Mouse (Mus musculus): ENCODE results near the gene Dgkd. TPM values are rescaled to one million over a fixed set of nuclear protein-coding genes. Genes with fewer than 3 reads are reported as not detected.

The Dgkd gene
- polyA plus RNA-seq, 1 experiment from 2014 or later = 42.7 TPM

DNA sequence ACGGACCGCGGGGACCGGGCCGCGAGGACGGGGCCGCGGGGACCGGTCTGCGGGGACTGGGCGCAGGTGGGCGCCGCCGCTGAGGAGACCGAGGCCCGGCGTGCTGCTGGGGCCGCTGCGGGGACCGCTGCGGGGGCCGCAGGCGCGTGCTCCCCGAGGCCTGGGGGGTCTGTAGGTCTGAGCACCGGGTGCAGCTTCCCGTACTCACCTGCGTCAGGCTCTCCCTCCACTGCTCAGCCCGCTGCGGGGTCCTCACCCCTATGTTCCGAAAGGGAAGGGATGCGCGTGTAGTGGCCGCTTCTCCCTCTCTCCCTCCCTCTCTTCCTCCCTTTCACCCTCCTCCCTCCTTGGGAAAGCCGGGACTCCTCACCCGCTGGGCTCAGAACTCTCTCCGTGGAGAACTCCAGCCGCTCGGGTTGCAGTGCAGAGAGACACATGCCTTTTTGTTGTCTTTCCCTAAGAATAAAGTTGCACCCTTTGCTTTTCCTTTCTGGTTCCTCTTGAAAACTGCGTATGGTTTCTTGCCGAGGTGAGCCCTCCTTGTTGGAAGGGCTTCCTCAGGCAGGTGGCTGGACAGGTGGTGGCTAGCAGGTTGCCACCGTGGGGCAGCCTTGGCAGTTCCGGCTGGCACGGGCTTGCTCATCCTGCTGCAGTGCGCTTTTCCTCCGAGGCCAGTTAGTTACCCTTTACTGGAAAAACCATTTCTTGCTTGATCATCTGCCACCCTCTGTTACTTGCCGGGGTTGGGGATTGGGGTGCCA, 694 bp downstream of the Dgkd start:
- Histone ChIP-seq H3K4me2 (peak overlapping the region; percentile 76), H3K27me3 (no peaks in the 10 kb centered on the region), H3K36me3 (no peaks in the 10 kb centered on the region), H3K4me3 (peak overlapping the region; percentile 96), H3K27ac (peak overlapping the region; percentile 82), H3K4me1 (replicated peaks) (peaks cover 30% of the 10 kb centered on the region), H3K9ac (peak overlapping the region; percentile 94), H3K9me3 (no peaks in the 10 kb centered on the region)
- peak; percentile 70 for ATAC-seq (ENCODE audit: low FRiP score)
- WGBS = under 1% methylated on average over 43 of the region's 48 CpGs

- no peaks in the 10 kb centered on the region for H3K9me3 ChIP-seq
- no peaks in the 10 kb centered on the region for H3K27me3 ChIP-seq
- ATAC-seq (ENCODE audit: low FRiP score) = no peak
- peak overlapping the region; percentile 76 for H3K4me2 ChIP-seq
- H3K4me1 ChIP-seq (replicated peaks) = peaks cover 24% of the 10 kb centered on the region
- H3K27ac ChIP-seq = 0 out of 2 replicates have a peak overlapping the region, but pooled peaks have one; percentile 82
- peak overlapping the region; percentile 94 for H3K9ac ChIP-seq
- no peaks in the 10 kb centered on the region for H3K36me3 ChIP-seq
- H3K4me3 ChIP-seq = peak overlapping the region; percentile 96
- WGBS = 27% methylated on average over 6 of the region's 6 CpGs
These were observed 1.3 kb downstream of the Dgkd start for GRCm38 (mm10) chr1:87854411-87854810.

- H3K9ac ChIP-seq = peak overlapping the region; percentile 94
- H3K27me3 ChIP-seq = no peaks in the 10 kb centered on the region
- peak overlapping the region; percentile 76 for H3K4me2 ChIP-seq
- no peak overlapping the region for H3K27ac ChIP-seq
- 17% methylated on average over 2 of the region's 2 CpGs for WGBS
- peak overlapping the region; percentile 96 for H3K4me3 ChIP-seq
- ATAC-seq (ENCODE audit: low FRiP score) = no peak
- H3K36me3 ChIP-seq = no peaks in the 10 kb centered on the region
- H3K4me1 ChIP-seq (replicated peaks) = peaks cover 24% of the 10 kb centered on the region
- no peaks in the 10 kb centered on the region for H3K9me3 ChIP-seq
These were observed 1.8 kb downstream of the Dgkd start for GRCm38 (mm10) chr1:87854851-87855251.

GRCm38 (mm10) chr1:87855522-87855921, 2.4 kb downstream of the Dgkd start:
- H3K36me3 ChIP-seq = no peaks in the 10 kb centered on the region
- no peak overlapping the region for H3K4me3 ChIP-seq
- H3K4me1 ChIP-seq (replicated peaks) = peaks cover 24% of the 10 kb centered on the region
- H3K4me2 ChIP-seq = no peak overlapping the region; the same call in 1 of the 2 replicates
- no peaks in the 10 kb centered on the region for H3K9me3 ChIP-seq
- 85% methylated on average over 1 of the region's 1 CpGs for WGBS
- ATAC-seq (ENCODE audit: low FRiP score) = no peak
- no peak overlapping the region for H3K9ac ChIP-seq
- H3K27ac ChIP-seq = no peak overlapping the region
- H3K27me3 ChIP-seq = no peaks in the 10 kb centered on the region

GRCm38 (mm10) chr1:87856823-87857222, 3.7 kb downstream of the Dgkd start:
- WGBS = 82% methylated on average over 3 of the region's 3 CpGs
- no peaks in the 10 kb centered on the region for H3K36me3 ChIP-seq
- no peak for ATAC-seq (ENCODE audit: low FRiP score)

GRCm38 (mm10) chr1:87858031-87858430, 4.9 kb downstream of the Dgkd start:
- WGBS = 100% methylated on average over 1 of the region's 1 CpGs
- H3K4me2 ChIP-seq = no peak overlapping the region
- no peak overlapping the region for H3K27ac ChIP-seq
- no peaks in the 10 kb centered on the region for H3K9me3 ChIP-seq
- no peak overlapping the region for H3K9ac ChIP-seq
- no peak overlapping the region for H3K4me3 ChIP-seq
- H3K4me1 ChIP-seq (replicated peaks) = peaks cover 18% of the 10 kb centered on the region
- ATAC-seq (ENCODE audit: low FRiP score) = no peak
- H3K36me3 ChIP-seq = no peaks in the 10 kb centered on the region
- H3K27me3 ChIP-seq = no peaks in the 10 kb centered on the region

More at GRCm38 (mm10) chr1:87856823-87857222, 3.7 kb downstream of the Dgkd start:
- peaks cover 24% of the 10 kb centered on the region for H3K4me1 ChIP-seq (replicated peaks)
- no peaks in the 10 kb centered on the region for H3K27me3 ChIP-seq
- no peaks in the 10 kb centered on the region for H3K9me3 ChIP-seq
- H3K27ac ChIP-seq = no peak overlapping the region
- H3K9ac ChIP-seq = no peak overlapping the region
- no peak overlapping the region for H3K4me2 ChIP-seq
- no peak overlapping the region for H3K4me3 ChIP-seq

DNA sequence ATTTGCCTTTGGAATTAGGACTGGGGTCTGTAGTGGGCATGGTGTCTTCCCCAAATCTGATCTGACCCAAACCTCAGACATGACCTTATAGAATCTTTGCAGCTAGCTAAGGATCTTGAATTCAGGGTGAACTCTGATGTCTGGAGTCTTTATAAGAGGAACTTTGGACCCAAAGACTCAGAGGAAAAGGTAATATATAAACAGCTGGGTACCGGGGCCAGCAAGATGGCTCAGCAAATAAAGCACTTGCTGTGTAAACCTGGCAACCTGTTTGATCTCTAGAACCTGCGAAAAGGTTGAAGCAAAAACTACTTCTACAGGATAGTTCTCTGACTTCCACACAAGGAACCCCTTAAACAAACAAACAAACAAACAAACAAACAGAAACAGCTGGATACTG, 5.4 kb downstream of the Dgkd start:
- ATAC-seq (ENCODE audit: low FRiP score) = no peak
- no peak overlapping the region for H3K9ac ChIP-seq
- 98% methylated on average over 2 of the region's 2 CpGs for WGBS

DNA sequence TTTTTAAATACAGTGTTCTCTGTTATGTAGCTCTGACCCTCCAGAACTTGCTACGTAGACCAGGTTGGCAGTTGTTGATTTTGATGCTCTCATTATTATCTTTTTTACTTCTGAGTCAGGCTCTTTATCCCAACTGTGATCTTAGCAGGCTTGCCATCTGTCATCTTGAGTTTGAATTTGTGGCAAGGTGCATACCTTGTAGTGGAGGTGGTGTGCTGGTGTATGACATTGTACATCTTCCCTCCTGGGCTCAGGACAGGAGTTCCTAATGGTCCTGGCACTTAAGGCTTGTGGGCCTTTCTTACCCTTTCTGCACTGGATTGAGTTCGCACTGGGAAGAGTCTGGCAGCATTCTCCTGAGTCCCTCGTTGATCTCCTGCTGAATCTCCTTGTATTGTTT, 10.5 kb downstream of the Dgkd start:
- no peak overlapping the region for H3K4me2 ChIP-seq
- WGBS = 81% methylated on average over 3 of the region's 3 CpGs
- H3K9me3 ChIP-seq = no peaks in the 10 kb centered on the region
- no peak overlapping the region for H3K9ac ChIP-seq
- H3K4me1 ChIP-seq (replicated peaks) = 0 out of 2 replicates have a peak, but pooled peaks cover 4% of the 10 kb centered on the region
- no peak overlapping the region for H3K27ac ChIP-seq
- no peak for ATAC-seq (ENCODE audit: low FRiP score)
- no peaks in the 10 kb centered on the region for H3K36me3 ChIP-seq
- no peaks in the 10 kb centered on the region for H3K27me3 ChIP-seq
- no peak overlapping the region for H3K4me3 ChIP-seq

More for the DNA sequence above, 5.4 kb downstream of the Dgkd start:
- no peak overlapping the region for H3K4me2 ChIP-seq
- no peak overlapping the region for H3K4me3 ChIP-seq
- H3K27me3 ChIP-seq = no peaks in the 10 kb centered on the region
- H3K4me1 ChIP-seq (replicated peaks) = peaks cover 21% of the 10 kb centered on the region
- no peaks in the 10 kb centered on the region for H3K9me3 ChIP-seq
- H3K27ac ChIP-seq = no peak overlapping the region
- no peaks in the 10 kb centered on the region for H3K36me3 ChIP-seq

- no peaks in the 10 kb centered on the region for H3K36me3 ChIP-seq
- H3K9me3 ChIP-seq = no peaks in the 10 kb centered on the region
- H3K4me3 ChIP-seq = no peak overlapping the region
- H3K4me1 ChIP-seq (replicated peaks) = 0 out of 2 replicates have a peak, but pooled peaks cover 4% of the 10 kb centered on the region
- H3K4me2 ChIP-seq = no peak overlapping the region
- no peak overlapping the region for H3K27ac ChIP-seq
- no peak for ATAC-seq (ENCODE audit: low FRiP score)
- H3K27me3 ChIP-seq = no peaks in the 10 kb centered on the region
- no peak overlapping the region for H3K9ac ChIP-seq
These were observed 11.8 kb downstream of the Dgkd start for GRCm38 (mm10) chr1:87864889-87865288.

DNA sequence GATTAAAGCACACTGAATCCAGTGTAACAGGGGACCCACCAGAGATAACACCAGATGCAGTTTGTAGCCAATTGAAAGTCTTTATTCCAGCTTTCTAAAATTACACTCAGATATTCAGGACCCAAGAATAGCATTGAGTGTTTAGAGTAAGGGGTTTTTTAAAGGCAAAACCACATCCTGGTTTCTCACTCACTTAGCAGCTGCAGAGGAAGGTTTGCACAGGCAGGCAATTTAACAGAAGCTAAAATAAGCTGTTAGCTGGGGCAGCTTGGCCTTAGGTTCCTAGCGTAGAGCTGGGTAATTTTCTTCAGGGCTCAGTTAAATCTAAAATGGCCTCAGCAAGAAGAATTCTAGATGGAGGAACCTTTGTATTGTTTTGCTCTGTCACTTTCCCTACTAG, 13.6 kb downstream of the Dgkd start:
- no peak overlapping the region for H3K9ac ChIP-seq
- WGBS = 94% methylated on average over 1 of the region's 1 CpGs
- ATAC-seq (ENCODE audit: low FRiP score) = no peak

DNA sequence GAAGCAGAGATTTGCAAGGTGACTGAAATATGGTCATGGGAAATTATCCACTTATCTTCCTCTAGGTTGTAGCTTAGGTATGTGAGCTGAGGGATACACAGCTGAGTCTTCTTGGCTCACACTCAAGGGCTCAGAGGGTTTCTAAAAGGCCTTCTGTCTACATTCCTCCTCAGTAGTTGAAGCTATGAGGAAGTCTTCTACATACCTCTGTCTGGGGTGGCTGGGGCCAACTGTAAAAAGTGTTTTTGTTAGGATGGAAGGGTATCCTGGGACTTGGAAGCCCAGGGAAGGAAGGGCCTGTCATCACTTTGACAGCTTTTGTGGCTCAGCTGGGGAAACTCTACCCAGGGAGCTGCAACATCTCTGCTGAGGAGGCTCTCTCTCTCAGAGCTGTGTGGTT, 18.5 kb downstream of the Dgkd start:
- no peak overlapping the region for H3K4me2 ChIP-seq
- no peak overlapping the region for H3K4me3 ChIP-seq
- no peaks in the 10 kb centered on the region for H3K27me3 ChIP-seq
- no peak overlapping the region for H3K9ac ChIP-seq
- H3K9me3 ChIP-seq = no peaks in the 10 kb centered on the region
- no peak overlapping the region for H3K27ac ChIP-seq
- ATAC-seq (ENCODE audit: low FRiP score) = no peak
- no peaks in the 10 kb centered on the region for H3K36me3 ChIP-seq
- H3K4me1 ChIP-seq (replicated peaks) = 0 out of 2 replicates have a peak, but pooled peaks cover 6% of the 10 kb centered on the region

More for the DNA sequence above, 13.6 kb downstream of the Dgkd start:
- no peaks in the 10 kb centered on the region for H3K9me3 ChIP-seq
- H3K27ac ChIP-seq = no peak overlapping the region
- 0 out of 2 replicates have a peak, but pooled peaks cover 8% of the 10 kb centered on the region for H3K4me1 ChIP-seq (replicated peaks)
- no peaks in the 10 kb centered on the region for H3K27me3 ChIP-seq
- no peak overlapping the region for H3K4me3 ChIP-seq
- H3K36me3 ChIP-seq = no peaks in the 10 kb centered on the region
- no peak overlapping the region for H3K4me2 ChIP-seq

DNA sequence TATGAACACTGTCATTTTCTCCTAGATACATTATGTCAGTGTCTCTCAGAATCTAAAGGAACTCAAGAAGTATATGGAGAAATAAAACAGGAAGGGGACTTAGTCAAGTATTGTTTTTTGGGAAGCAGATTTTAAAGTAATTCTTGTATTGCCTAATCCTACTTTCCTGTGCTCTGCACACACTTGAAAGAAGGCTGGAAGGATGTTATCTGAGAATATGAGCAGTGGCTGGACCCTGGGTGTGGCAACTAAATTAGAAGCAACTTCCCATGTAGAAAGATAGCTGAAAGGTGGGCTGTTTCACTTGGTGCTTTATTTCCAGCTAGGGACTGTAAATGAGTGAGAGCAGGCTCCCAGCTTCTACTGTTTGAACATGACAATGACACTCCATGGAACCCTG, 20.0 kb downstream of the Dgkd start:
- H3K27ac ChIP-seq = no peak overlapping the region
- no peaks in the 10 kb centered on the region for H3K9me3 ChIP-seq
- no peak for ATAC-seq (ENCODE audit: low FRiP score)
- no peak overlapping the region for H3K4me2 ChIP-seq
- H3K4me1 ChIP-seq (replicated peaks) = peaks cover 12% of the 10 kb centered on the region
- no peaks in the 10 kb centered on the region for H3K36me3 ChIP-seq
- H3K27me3 ChIP-seq = no peaks in the 10 kb centered on the region
- no peak overlapping the region for H3K9ac ChIP-seq
- no peak overlapping the region for H3K4me3 ChIP-seq

DNA sequence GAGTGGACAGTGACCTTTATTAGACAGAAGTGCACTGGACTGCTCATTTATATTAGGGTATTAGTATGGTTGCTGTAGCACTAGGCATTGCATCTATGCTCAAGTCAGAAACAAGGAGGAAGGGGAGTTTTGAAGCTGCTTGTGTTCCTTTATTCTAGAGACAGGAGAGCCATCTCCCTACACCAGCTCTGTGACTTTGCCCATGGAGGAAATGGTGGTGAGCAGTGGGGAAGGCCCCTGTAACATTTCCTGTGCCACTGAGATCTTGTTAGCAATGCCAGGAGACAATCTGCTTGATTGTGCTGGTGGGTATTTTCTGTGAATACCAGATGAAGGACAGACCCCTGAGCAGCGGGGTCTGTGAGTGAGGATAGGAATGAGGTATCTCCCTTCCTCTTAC, 23.0 kb downstream of the Dgkd start:
- H3K36me3 ChIP-seq = no peaks in the 10 kb centered on the region
- H3K9ac ChIP-seq = no peak overlapping the region
- H3K27me3 ChIP-seq = no peaks in the 10 kb centered on the region
- H3K9me3 ChIP-seq = no peaks in the 10 kb centered on the region
- H3K4me1 ChIP-seq (replicated peaks) = peaks cover 21% of the 10 kb centered on the region
- no peak overlapping the region for H3K4me2 ChIP-seq
- no peak overlapping the region for H3K27ac ChIP-seq
- WGBS = 91% methylated on average over 1 of the region's 1 CpGs
- no peak for ATAC-seq (ENCODE audit: low FRiP score)
- no peak overlapping the region for H3K4me3 ChIP-seq

Data from hindbrain, embryonic 13.5 days (tissue).